Mouse (Mus musculus): ENCODE measurements around the gene Znrf3. TPM values are rescaled to one million over a fixed set of nuclear protein-coding genes. Genes with fewer than 3 reads are reported as not detected.

Gene Znrf3
- total RNA-seq, 1 experiment from 2014 or later: 3.1 TPM

- no peak for ATAC-seq (replicated peaks; ENCODE audit: insufficient number of reproducible peaks, low FRiP score, low TSS enrichment, poor library complexity, severe bottlenecking)
Measured at GRCm38 (mm10) chr11:5257151-5257862, 187.3 kb downstream of the Znrf3 start.

- no peak for ATAC-seq (replicated peaks; ENCODE audit: insufficient number of reproducible peaks, low FRiP score, low TSS enrichment, poor library complexity, severe bottlenecking)
Measured at GRCm38 (mm10) chr11:5255509-5256014, 189.1 kb downstream of the Znrf3 start.

GRCm38 (mm10) chr11:5254016-5254415 lies 190.6 kb downstream of the Znrf3 start:
- no peak for ATAC-seq (replicated peaks; ENCODE audit: insufficient number of reproducible peaks, low FRiP score, low TSS enrichment, poor library complexity, severe bottlenecking)

DNA sequence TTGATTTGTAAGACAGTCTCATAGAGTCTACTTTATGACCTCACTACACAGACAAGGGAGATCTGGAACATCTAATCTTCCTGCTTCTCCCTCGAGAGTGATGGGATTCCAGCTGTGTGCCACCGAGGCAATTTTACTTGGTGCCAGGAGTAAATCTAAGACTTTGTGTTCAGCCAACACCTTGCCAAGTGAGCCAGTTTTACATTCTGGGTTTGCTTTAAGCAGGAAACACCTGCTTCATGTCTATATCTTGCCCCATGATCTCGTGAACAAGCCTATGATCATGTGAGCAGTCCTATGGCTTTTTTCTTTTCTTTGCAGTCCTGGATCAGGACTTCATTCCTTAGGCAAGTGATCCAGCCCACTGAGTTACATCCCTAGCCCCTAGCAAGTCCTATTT lies 191.1 kb downstream of the Znrf3 start:
- no peak for ATAC-seq (replicated peaks; ENCODE audit: insufficient number of reproducible peaks, low FRiP score, low TSS enrichment, poor library complexity, severe bottlenecking)

- no peak for ATAC-seq (replicated peaks; ENCODE audit: insufficient number of reproducible peaks, low FRiP score, low TSS enrichment, poor library complexity, severe bottlenecking)
Measured at GRCm38 (mm10) chr11:5252727-5253126, 191.9 kb downstream of the Znrf3 start.

- no peak for ATAC-seq (replicated peaks; ENCODE audit: insufficient number of reproducible peaks, low FRiP score, low TSS enrichment, poor library complexity, severe bottlenecking)
Measured at GRCm38 (mm10) chr11:5251112-5251511, 193.5 kb downstream of the Znrf3 start.

- ATAC-seq (replicated peaks; ENCODE audit: insufficient number of reproducible peaks, low FRiP score, low TSS enrichment, poor library complexity, severe bottlenecking): no peak
Measured at GRCm38 (mm10) chr11:5248200-5248599, 196.4 kb downstream of the Znrf3 start.

DNA sequence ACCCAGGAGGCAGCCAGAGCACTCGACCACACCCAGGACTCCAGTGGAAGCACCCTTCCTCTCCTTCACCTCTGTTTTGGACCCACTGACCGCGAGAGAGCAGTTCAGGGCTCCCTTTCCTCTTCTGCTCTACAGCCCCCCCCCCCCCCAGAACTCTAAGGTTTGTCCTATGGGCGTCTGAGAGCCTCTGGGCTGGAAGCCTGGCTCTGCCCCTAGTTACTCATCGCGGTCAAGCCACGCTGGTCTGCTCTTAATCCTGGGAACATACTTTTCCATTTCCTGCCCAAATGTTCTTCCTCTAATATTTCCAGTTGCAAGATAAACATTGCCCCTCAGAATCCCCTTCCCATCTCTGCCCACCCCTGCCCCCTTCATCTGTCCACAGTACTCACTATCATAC lies 199.2 kb downstream of the Znrf3 start:
- no peak for ATAC-seq (replicated peaks; ENCODE audit: insufficient number of reproducible peaks, low FRiP score, low TSS enrichment, poor library complexity, severe bottlenecking)

GRCm38 (mm10) chr11:5244749-5245130 lies 199.9 kb downstream of the Znrf3 start:
- no peak for ATAC-seq (replicated peaks; ENCODE audit: insufficient number of reproducible peaks, low FRiP score, low TSS enrichment, poor library complexity, severe bottlenecking)

GRCm38 (mm10) chr11:5243812-5244748 lies 200.6 kb downstream of the Znrf3 start:
- no peak for ATAC-seq (replicated peaks; ENCODE audit: insufficient number of reproducible peaks, low FRiP score, low TSS enrichment, poor library complexity, severe bottlenecking)

- ATAC-seq (replicated peaks; ENCODE audit: insufficient number of reproducible peaks, low FRiP score, low TSS enrichment, poor library complexity, severe bottlenecking): no peak
Measured at GRCm38 (mm10) chr11:5243208-5243607, 201.4 kb downstream of the Znrf3 start.

- ATAC-seq (replicated peaks; ENCODE audit: insufficient number of reproducible peaks, low FRiP score, low TSS enrichment, poor library complexity, severe bottlenecking): no peak
Measured at GRCm38 (mm10) chr11:5242158-5242557, 202.5 kb downstream of the Znrf3 start.

DNA sequence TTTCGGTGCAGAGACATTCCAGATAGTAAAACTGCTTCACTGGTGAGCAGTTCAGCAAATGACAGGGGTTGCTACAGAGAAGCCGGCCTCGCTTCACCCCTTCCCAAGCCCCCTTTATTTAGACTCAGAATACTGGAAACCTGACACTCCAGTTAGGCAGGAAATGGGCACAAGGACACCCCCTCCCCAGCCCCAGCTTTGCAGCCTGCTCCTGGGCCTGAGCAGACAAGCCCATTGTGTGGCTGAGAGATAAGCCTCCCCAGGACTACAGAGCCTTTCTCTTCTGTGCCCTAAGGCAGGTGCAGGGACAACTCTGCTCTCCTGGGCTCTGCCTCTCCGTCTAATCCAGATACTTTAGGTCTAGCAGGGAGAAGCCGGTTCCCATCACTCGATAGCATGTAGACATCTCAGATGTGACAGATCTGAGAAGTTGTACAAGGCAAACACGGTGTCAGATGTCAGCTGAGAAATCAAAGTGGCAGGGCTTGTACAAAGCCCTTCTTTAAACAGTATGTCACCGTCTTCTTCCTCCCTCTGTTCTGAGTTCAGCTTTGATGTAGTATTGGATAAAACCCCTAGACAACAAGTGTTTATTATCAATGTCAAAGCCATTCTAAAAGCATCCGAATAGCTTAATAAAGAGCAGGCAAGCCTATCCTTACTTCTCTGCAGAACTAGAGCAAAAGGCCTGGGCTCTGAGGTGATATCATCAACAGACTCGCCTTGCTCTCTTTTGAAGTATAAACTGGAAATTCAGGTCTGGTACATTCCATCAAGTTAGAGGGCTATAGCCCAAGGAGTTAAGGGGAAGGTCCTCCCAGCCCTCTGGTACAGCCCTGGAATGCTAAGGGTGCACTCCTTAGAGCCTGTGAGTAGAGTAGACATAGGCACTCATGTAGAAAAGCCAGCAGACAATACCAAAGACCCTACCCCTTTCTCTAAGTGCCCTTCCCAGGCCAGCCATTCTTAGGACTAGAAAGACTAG lies 204.6 kb downstream of the Znrf3 start:
- ATAC-seq (replicated peaks; ENCODE audit: insufficient number of reproducible peaks, low FRiP score, low TSS enrichment, poor library complexity, severe bottlenecking): no peak

Other genes with a start within 250 kb of the Znrf3 start
- gene Kremen1, start 183.3 kb downstream of the Znrf3 start, total RNA-seq (2017): 4.5 to 8.6 TPM (median 5.0 TPM) in 3 replicates
- 247 to 277 TPM (median 261 TPM) in 3 replicates for gene Xbp1, start 75.8 kb upstream of the Znrf3 start, total RNA-seq (2017)
- gene Ccdc117, start 97.3 kb upstream of the Znrf3 start, total RNA-seq (2017): 45.0 to 57.3 TPM (median 46.3 TPM) in 3 replicates
- gene Ankrd36, start 124.8 kb upstream of the Znrf3 start, total RNA-seq (2017): 0.95 to 1.7 TPM in 2 of 3 replicates, not detected in the other